Mouse (Mus musculus) common myeloid progenitor, adult 5-6 weeks (primary cell): ENCODE measurements around the gene Zc3hc1. TPM values are rescaled to one million over a fixed set of nuclear protein-coding genes. Genes with fewer than 3 reads are reported as not detected.

Source experiments
- ATAC-seq: replicated peaks from 2 replicates; pipeline ENCODE4 v1.8.0; 2016; ENCODE audit warnings: low read depth, mild to moderate bottlenecking, moderate TSS enrichment, inconsistent platforms; ENCODE audit not compliant: poor library complexity, severe bottlenecking
- total RNA-seq: library from RNA; stranded (forward); fragments of 200-1000, 187-1606 nt; gene quantifications from 2 replicates; pipeline ENCODE4 v1.2.3, GENCODE M21; 2017

Gene Zc3hc1
- total RNA-seq, 1 experiment from 2014 or later = 45.2 TPM

DNA sequence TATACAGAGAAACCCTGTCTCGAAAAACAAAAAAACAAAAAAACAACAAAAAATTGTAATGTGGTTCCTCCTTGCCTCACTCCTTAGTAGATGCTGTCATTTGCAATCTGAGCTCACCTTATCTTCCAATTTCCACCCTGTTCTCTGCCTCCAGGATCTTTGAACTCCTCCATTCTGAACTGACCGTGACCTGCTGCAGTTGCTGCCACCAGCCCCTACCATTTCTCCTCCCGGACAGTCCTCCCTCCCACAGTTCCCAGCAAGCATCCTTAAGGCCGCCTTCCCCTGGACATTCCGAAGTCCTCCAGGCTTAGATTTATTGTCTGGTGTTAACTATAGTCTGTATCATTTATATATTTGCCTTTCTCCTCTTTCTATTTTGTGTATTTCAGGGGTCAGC lies 60.1 kb downstream of the Zc3hc1 start:
- no peak for ATAC-seq

DNA sequence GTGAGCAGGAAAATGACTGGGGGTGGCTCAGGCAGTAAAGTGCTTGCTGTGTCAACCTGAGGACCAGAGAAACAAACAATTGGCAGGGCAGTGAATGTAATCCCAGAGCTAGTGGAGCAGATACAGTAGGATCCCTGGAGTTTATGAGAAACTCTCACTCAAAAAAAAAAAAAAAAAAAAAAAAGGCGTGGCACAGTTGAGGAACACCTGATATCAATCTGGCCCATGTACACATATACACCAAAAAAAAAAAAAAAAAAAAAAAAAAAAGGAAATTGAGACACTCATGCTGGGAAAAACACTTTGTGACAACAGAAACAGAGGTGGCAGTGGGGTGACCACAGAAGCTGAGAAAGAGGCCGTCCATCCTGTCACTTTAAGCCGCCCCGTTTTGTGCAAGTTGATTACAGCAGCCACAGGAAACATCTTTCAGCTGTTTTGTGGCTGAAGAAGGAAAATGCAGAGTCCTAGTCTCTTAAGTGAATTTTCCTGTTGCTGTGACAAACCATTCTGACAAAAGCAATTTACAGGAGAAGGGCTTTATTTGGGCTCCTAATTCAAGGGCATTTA lies 64.8 kb downstream of the Zc3hc1 start:
- ATAC-seq = peak; percentile 98

DNA sequence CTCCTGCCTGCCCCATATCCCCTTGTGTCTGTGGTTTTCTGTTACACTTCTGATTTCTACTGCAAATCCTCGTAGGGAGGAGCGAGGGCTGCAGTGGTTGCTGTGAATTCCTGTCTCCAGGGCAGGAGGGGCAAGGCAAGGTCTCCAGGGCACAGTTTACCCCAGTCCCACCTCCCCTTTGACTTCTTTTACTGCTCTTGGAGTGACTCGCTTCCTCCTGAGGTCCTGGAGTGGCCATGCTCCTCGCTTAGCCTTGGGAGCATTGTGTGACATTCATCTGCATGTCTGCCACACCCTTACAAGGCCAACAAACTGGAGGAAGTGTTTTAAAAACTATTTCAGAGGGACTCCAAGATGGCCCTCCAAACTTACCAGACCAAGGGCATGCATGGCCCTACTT lies 69.8 kb downstream of the Zc3hc1 start:
- no peak for ATAC-seq

DNA sequence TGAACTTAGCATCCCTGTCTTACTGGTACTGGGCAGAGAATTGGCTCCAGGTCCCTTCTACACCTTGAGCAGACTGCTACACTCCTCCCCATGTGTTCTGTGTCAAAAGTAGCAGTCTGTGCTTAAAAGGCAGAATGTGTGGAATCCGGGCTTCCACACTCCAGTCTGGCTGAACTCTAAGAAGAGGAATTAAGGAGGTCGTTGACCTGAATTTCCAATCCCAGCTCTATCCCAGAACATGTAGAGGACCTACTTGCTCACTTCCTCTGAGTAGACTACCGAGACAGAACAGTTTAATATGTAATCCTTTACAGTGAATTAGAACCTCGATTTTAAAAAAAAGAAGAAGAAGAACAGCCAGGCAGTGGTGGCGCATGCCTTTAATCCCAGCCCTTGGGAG lies 71.6 kb downstream of the Zc3hc1 start:
- ATAC-seq = no peak

Other genes starting within 250 kb of the Zc3hc1 start
- gene Ube2h, start 86.5 kb downstream of the Zc3hc1 start, total RNA-seq = 11.2 and 14.1 TPM in 2 replicates
- 40.2 and 43.4 TPM in 2 replicates for gene Klhdc10, start 10.8 kb upstream of the Zc3hc1 start, total RNA-seq
- 25.7 and 48.9 TPM in 2 replicates for gene Tmem209, start 118.8 kb upstream of the Zc3hc1 start, total RNA-seq
- not detected in 2 replicates for gene Ssmem1, start 118.8 kb upstream of the Zc3hc1 start, total RNA-seq
- 1.2 TPM in 1 of 2 replicates, not detected in the other for gene Cpa2, start 150.6 kb upstream of the Zc3hc1 start, total RNA-seq
- not detected in 2 replicates for gene Cpa4, start 177.3 kb upstream of the Zc3hc1 start, total RNA-seq
- not detected in 2 replicates for gene Cpa5, start 220.0 kb upstream of the Zc3hc1 start, total RNA-seq
- not detected in 2 replicates for gene Cpa1, start 248.2 kb upstream of the Zc3hc1 start, total RNA-seq